Mouse (Mus musculus) megakaryocyte, embryonic 14.5 days (primary cell): ENCODE measurements at regions not wholly inside any gene's neighbourhood (a gene's known extent, or its start where the extent isn't known, plus 50 kb on each side); places are given as distances from the start of the nearest gene placed in this dataset.

Experiments
- FLI1 ChIP-seq: IDR thresholded peaks from 2 replicates; pipeline ENCODE4 v1.6.1; 2012; ENCODE audit warnings: low read length, inconsistent platforms, mixed read lengths
- GATA1 ChIP-seq: IDR thresholded peaks from 3 replicates; pipeline ENCODE4 v1.6.1; 2012; ENCODE audit warnings: mixed read lengths, low read length, inconsistent platforms, borderline replicate concordance

GRCm38 (mm10) chr9:113057415-113057814, 650.6 kb downstream of the Pdcd6ip start:
- TF ChIP-seq FLI1 (no peak), GATA1 (no peak)
